Mouse (Mus musculus) small intestine, adult 2 months (tissue): Measurements from ENCODE around the gene Ttc39a.

Experiments used
- CTCF ChIP-seq: fragments of 200-500 bp; IDR thresholded peaks from 2 replicates; pipeline ENCODE4 v1.5.1; 2012; ENCODE audit warnings: low read depth, mild to moderate bottlenecking, control low read depth, inconsistent platforms, low read length, moderate library complexity, mixed read lengths; ENCODE audit not compliant: insufficient replicate concordance, insufficient read length; ENCODE audit errors: extremely low read depth
- POLR2A ChIP-seq: fragments of 200-500 bp; IDR thresholded peaks from 2 replicates; pipeline ENCODE4 v1.6.1; 2012; ENCODE audit warnings: low read depth, mild to moderate bottlenecking, control low read depth, inconsistent platforms, low read length, moderate library complexity

GRCm38 (mm10) chr4:109439825-109440248 lies 33.4 kb downstream of the Ttc39a start:
- TF ChIP-seq CTCF = no peak
- TF ChIP-seq POLR2A = no peak
